Mouse (Mus musculus) neural tube, embryonic 14.5 days (tissue): Measurements from ENCODE around the gene 1190002N15Rik. TPM values are rescaled to one million over a fixed set of nuclear protein-coding genes. Genes with fewer than 3 reads are reported as not detected.

Experiments used
- ATAC-seq: fragments of 200-750 bp; cut with Nextera tagmentation; 2 replicates; pipeline ENCODE4 v1.8.0; 2017; ENCODE audit warnings: low read depth, mild to moderate bottlenecking, moderate TSS enrichment, moderate library complexity
- H3K27ac ChIP-seq: fragments of 300-500 bp; sonication (generic); 2 replicates; pipeline ENCODE4 v1.5.1; 2014; ENCODE audit warnings: low read depth, mild to moderate bottlenecking, control low read depth, low read length, moderate library complexity, mixed read lengths
- H3K27me3 ChIP-seq: fragments of 300-500 bp; sonication (generic); 2 replicates; pipeline ENCODE4 v1.6.1; 2014; ENCODE audit warnings: low read length; ENCODE audit not compliant: control insufficient read depth, insufficient read depth
- H3K36me3 ChIP-seq: fragments of 300-500 bp; sonication (generic); 2 replicates; pipeline ENCODE4 v1.6.1; 2014; ENCODE audit warnings: low read length, mixed read lengths; ENCODE audit not compliant: control insufficient read depth, insufficient read depth
- H3K4me1 ChIP-seq: fragments of 300-500 bp; sonication (generic); 2 replicates; pipeline ENCODE4 v1.6.1; 2014; ENCODE audit warnings: low read length; ENCODE audit not compliant: control insufficient read depth, insufficient read depth
- H3K4me2 ChIP-seq: fragments of 300-500 bp; sonication (generic); 2 replicates; pipeline ENCODE4 v1.6.1; 2014; ENCODE audit warnings: mild to moderate bottlenecking, low read depth, low read length, control low read depth
- H3K4me3 ChIP-seq: fragments of 300-500 bp; sonication (generic); 2 replicates; pipeline ENCODE4 v1.5.1; 2014; ENCODE audit warnings: low read depth, low read length, control low read depth, mixed read lengths
- H3K9ac ChIP-seq: fragments of 300-500 bp; sonication (generic); replicated peaks from 2 replicates; pipeline ENCODE4 v1.6.1; 2014; ENCODE audit warnings: low read depth, mild to moderate bottlenecking, control low read depth, low read length, mixed read lengths
- H3K9me3 ChIP-seq: fragments of 300-500 bp; sonication (generic); 2 replicates; pipeline ENCODE4 v1.6.1; 2016; ENCODE audit warnings: low read length; ENCODE audit not compliant: control insufficient read depth
- WGBS: fragments of 180-500 bp; shearing (Covaris S2); extraction: QIAGEN DNeasy Blood & Tissue Kit; methylation state at CpG from one replicate; pipeline ENCODE4 v1.1.7; 2014; 5-methylcytosine and 5-hydroxymethylcytosine counted together
- polyA plus RNA-seq: library from polyadenylated mRNA; unstranded; fragments of >200 nt; fragmentation: Nextera tagmentation; extraction: Ambion mirVana; gene quantifications from 2 replicates; pipeline ENCODE4 v1.2.1, GENCODE M21; 2014

Gene 1190002N15Rik
- polyA plus RNA-seq, 1 experiment from 2014 or later = 8.8 TPM

- no peak for ATAC-seq
Measured at GRCm38 (mm10) chr9:94556249-94556648, 18.4 kb upstream of the 1190002N15Rik start.

GRCm38 (mm10) chr9:94550493-94551095 is 12.7 kb upstream of the 1190002N15Rik start:
- Histone ChIP-seq H3K27me3 (no peaks in the 10 kb centered on the region), H3K9ac (no peak overlapping the region), H3K4me3 (no peak overlapping the region), H3K4me1 (no peaks in the 10 kb centered on the region), H3K9me3 (no peaks in the 10 kb centered on the region), H3K4me2 (no peak overlapping the region), H3K27ac (no peak overlapping the region), H3K36me3 (no peaks in the 10 kb centered on the region)
- peak; percentile 68 for ATAC-seq
- 70% methylated on average over 2 of the region's 2 CpGs for WGBS

More at GRCm38 (mm10) chr9:94556249-94556648, 18.4 kb upstream of the 1190002N15Rik start:
- Histone ChIP-seq H3K4me3 (no peak overlapping the region), H3K9ac (no peak overlapping the region), H3K27me3 (no peaks in the 10 kb centered on the region), H3K4me1 (no peaks in the 10 kb centered on the region), H3K4me2 (no peak overlapping the region), H3K27ac (no peak overlapping the region), H3K36me3 (no peaks in the 10 kb centered on the region), H3K9me3 (no peaks in the 10 kb centered on the region)

GRCm38 (mm10) chr9:94543881-94544280 is 6.0 kb upstream of the 1190002N15Rik start:
- no peak for ATAC-seq
- Histone ChIP-seq H3K27ac (no peak overlapping the region), H3K36me3 (no peaks in the 10 kb centered on the region), H3K27me3 (no peaks in the 10 kb centered on the region), H3K4me2 (no peak overlapping the region), H3K9me3 (no peaks in the 10 kb centered on the region), H3K9ac (no peak overlapping the region), H3K4me1 (no peaks in the 10 kb centered on the region), H3K4me3 (no peak overlapping the region)
- 95% methylated on average over 4 of the region's 4 CpGs for WGBS

- Histone ChIP-seq H3K9ac (no peak overlapping the region), H3K4me3 (no peak overlapping the region), H3K9me3 (no peaks in the 10 kb centered on the region), H3K27ac (no peak overlapping the region), H3K36me3 (no peaks in the 10 kb centered on the region), H3K4me1 (peaks cover 3% of the 10 kb centered on the region; the same call in 1 of the 2 replicates), H3K27me3 (no peaks in the 10 kb centered on the region; the same call in 1 of the 2 replicates), H3K4me2 (no peak overlapping the region)
- ATAC-seq = no peak
- 54% methylated on average over 10 of the region's 10 CpGs for WGBS
Measured at GRCm38 (mm10) chr9:94540343-94541095, 2.6 kb upstream of the 1190002N15Rik start.

- no peaks in the 10 kb centered on the region; the same call in 1 of the 2 replicates for H3K27me3 ChIP-seq
- H3K4me2 ChIP-seq = peak overlapping the region; percentile 88
- peak overlapping the region; percentile 77; the same call in 1 of the 2 replicates for H3K4me3 ChIP-seq
- no peak for ATAC-seq
- no peaks in the 10 kb centered on the region for H3K36me3 ChIP-seq
- no peak overlapping the region for H3K9ac ChIP-seq
- H3K9me3 ChIP-seq = no peaks in the 10 kb centered on the region
- H3K4me1 ChIP-seq = peaks cover 6% of the 10 kb centered on the region; the same call in 1 of the 2 replicates
- H3K27ac ChIP-seq = no peak overlapping the region
- WGBS = 20% methylated on average over 8 of the region's 8 CpGs
Measured at GRCm38 (mm10) chr9:94539346-94539865, 1.5 kb upstream of the 1190002N15Rik start.

GRCm38 (mm10) chr9:94538823-94539143 is 902 bp upstream of the 1190002N15Rik start:
- H3K27me3 ChIP-seq = no peaks in the 10 kb centered on the region; the same call in 1 of the 2 replicates
- no peaks in the 10 kb centered on the region for H3K9me3 ChIP-seq
- no peak for ATAC-seq
- H3K27ac ChIP-seq = peak overlapping the region; percentile 97
- no peaks in the 10 kb centered on the region for H3K36me3 ChIP-seq
- WGBS = 1% methylated on average over 22 of the region's 22 CpGs
- peak overlapping the region; percentile 88 for H3K4me2 ChIP-seq
- H3K4me3 ChIP-seq = peak overlapping the region; percentile 77
- H3K4me1 ChIP-seq = peaks cover 9% of the 10 kb centered on the region
- peak overlapping the region; percentile 74 for H3K9ac ChIP-seq

GRCm38 (mm10) chr9:94537051-94537917 is 597 bp downstream of the 1190002N15Rik start:
- Histone ChIP-seq H3K9me3 (no peaks in the 10 kb centered on the region), H3K27ac (peak overlapping the region; percentile 97), H3K27me3 (no peaks in the 10 kb centered on the region; the same call in 1 of the 2 replicates), H3K4me1 (peaks cover 9% of the 10 kb centered on the region), H3K4me2 (peak overlapping the region; percentile 82), H3K4me3 (peak overlapping the region; percentile 77), H3K9ac (peak overlapping the region; percentile 74), H3K36me3 (no peaks in the 10 kb centered on the region)
- under 1% methylated on average over 97 of the region's 103 CpGs for WGBS
- ATAC-seq = peak; percentile 75

GRCm38 (mm10) chr9:94536261-94536905 is 1.5 kb downstream of the 1190002N15Rik start:
- no peaks in the 10 kb centered on the region; the same call in 1 of the 2 replicates for H3K27me3 ChIP-seq
- H3K9me3 ChIP-seq = no peaks in the 10 kb centered on the region
- peak overlapping the region; percentile 74 for H3K9ac ChIP-seq
- H3K27ac ChIP-seq = peak overlapping the region; percentile 97; the same call in 1 of the 2 replicates
- H3K4me1 ChIP-seq = peaks cover 9% of the 10 kb centered on the region
- peak overlapping the region; percentile 82 for H3K4me2 ChIP-seq
- WGBS = 2% methylated on average over 15 of the region's 15 CpGs
- peak overlapping the region; percentile 77 for H3K4me3 ChIP-seq
- H3K36me3 ChIP-seq = no peaks in the 10 kb centered on the region
- ATAC-seq = no peak
